Mouse (Mus musculus): ENCODE data around the gene Hoxa2.

DNA sequence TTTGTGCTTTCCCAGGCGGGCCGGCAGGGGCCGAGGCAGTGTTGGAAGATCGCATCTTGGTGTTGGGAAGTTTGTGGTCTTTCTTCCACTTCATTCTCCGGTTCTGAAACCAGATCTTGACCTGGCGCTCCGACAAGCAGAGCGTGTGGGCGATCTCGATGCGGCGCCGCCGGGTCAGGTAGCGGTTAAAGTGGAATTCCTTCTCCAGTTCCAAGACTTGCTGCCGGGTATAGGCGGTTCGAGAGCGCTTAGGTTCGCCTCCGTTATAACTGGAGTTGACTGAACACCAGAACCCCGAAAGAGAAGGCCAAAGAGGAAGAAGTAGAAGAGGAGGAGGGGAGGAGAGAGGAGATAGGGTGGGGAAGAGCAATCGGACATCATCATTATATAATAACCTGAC, 25.8 kb upstream of the Hoxa2 start:
- 0 out of 2 replicates have a peak, but pooled peaks have one; percentile 1 for TF ChIP-seq POLR2A (IDR thresholded peaks at IDR 0.05; ENCODE audit: borderline replicate concordance, extremely low read depth, low read depth, low read length)
- TF ChIP-seq CTCF (IDR thresholded peaks at IDR 0.05; ENCODE audit: insufficient read depth, low read length), result no peak

All from lung, adult 2 months (tissue).